Mouse (Mus musculus) kidney, postnatal 36 days (tissue): ENCODE measurements around the gene Cmtm7.
"Not testable (repeated sequence)": the region's sequence is repeated elsewhere in the genome, so short reads cannot be mapped to it uniquely, and the experiment has no call there.

ENCODE experiments used
- DNase-seq, 2 experiments: peaks; one replicate each; pipeline ENCODE4 v3.0.0; 2021 to 2022; ENCODE audit warnings: mixed read lengths in 2 of 2

The Cmtm7 gene

GRCm38 (mm10) chr9:114761848-114762247 is 19.8 kb downstream of the Cmtm7 start:
- DNase-seq, result no peak

- DNase-seq, result no peak
Measured at GRCm38 (mm10) chr9:114760353-114760752, 21.3 kb downstream of the Cmtm7 start.

- no peak for DNase-seq
Measured at GRCm38 (mm10) chr9:114759886-114760285, 21.8 kb downstream of the Cmtm7 start.

- no peak for DNase-seq
Measured at GRCm38 (mm10) chr9:114758801-114759200, 22.9 kb downstream of the Cmtm7 start.

GRCm38 (mm10) chr9:114758272-114758671 is 23.4 kb downstream of the Cmtm7 start:
- DNase-seq, result no peak

GRCm38 (mm10) chr9:114752863-114753484 is 28.7 kb downstream of the Cmtm7 start:
- peak; percentile 93 to 96 for DNase-seq

- no peak for DNase-seq
Measured at GRCm38 (mm10) chr9:114752311-114752710, 29.3 kb downstream of the Cmtm7 start.

- no peak for DNase-seq
Measured at GRCm38 (mm10) chr9:114751582-114751981, 30.1 kb downstream of the Cmtm7 start.

- no peak for DNase-seq
Measured at GRCm38 (mm10) chr9:114747466-114747865, 34.2 kb downstream of the Cmtm7 start.

GRCm38 (mm10) chr9:114747012-114747411 is 34.6 kb downstream of the Cmtm7 start:
- no peak for DNase-seq

- DNase-seq, result no peak
Measured at GRCm38 (mm10) chr9:114745654-114746053, 36.0 kb downstream of the Cmtm7 start.

- DNase-seq, result no peak
Measured at GRCm38 (mm10) chr9:114745163-114745562, 36.5 kb downstream of the Cmtm7 start.

- no peak for DNase-seq
Measured at GRCm38 (mm10) chr9:114742731-114743130, 38.9 kb downstream of the Cmtm7 start.

GRCm38 (mm10) chr9:114740336-114740735 is 41.3 kb downstream of the Cmtm7 start:
- DNase-seq, result no peak

GRCm38 (mm10) chr9:114736442-114736841 is 45.2 kb downstream of the Cmtm7 start:
- peak; percentile 62 to 69 for DNase-seq

- no peak for DNase-seq
Measured at GRCm38 (mm10) chr9:114733238-114733637, 48.4 kb downstream of the Cmtm7 start.

GRCm38 (mm10) chr9:114731871-114732682 is 49.6 kb downstream of the Cmtm7 start:
- peak in 1 of 2 experiments; percentile 39 for DNase-seq

GRCm38 (mm10) chr9:114731011-114731755 is 50.5 kb downstream of the Cmtm7 start, which contains the start of gene Cmtm6:
Gene Cmtm6 (plus strand): TSS chr9:114731116.
- peak; percentile 98 to 99 for DNase-seq

- DNase-seq, result peak in 1 of 2 experiments; percentile 34
Measured at GRCm38 (mm10) chr9:114729911-114730805, 51.5 kb downstream of the Cmtm7 start.

- not testable (repeated sequence) for DNase-seq
Measured at GRCm38 (mm10) chr9:114728432-114728831, 53.2 kb downstream of the Cmtm7 start.

- peak; percentile 67 to 70 for DNase-seq
Measured at GRCm38 (mm10) chr9:114727315-114727714, 54.3 kb downstream of the Cmtm7 start.

GRCm38 (mm10) chr9:114716677-114717331 is 64.9 kb downstream of the Cmtm7 start:
- DNase-seq, result peak; percentile 85 to 92
